Mouse (Mus musculus) CH12.LX (cell line): Measurements from ENCODE around the gene Eif4h. TPM values are rescaled to one million over a fixed set of nuclear protein-coding genes. Genes with fewer than 3 reads are reported as not detected.

ENCODE experiments used
- DNase-seq: peaks from one replicate; pipeline ENCODE4 v3.0.0-alpha.2; 2013; ENCODE audit errors: extremely low read depth
- H3K27ac ChIP-seq: 2 replicates; pipeline ENCODE4 v1.5.1; 2012; ENCODE audit warnings: low read depth, mild to moderate bottlenecking, control low read depth, moderate library complexity; ENCODE audit not compliant: insufficient read depth
- H3K27me3 ChIP-seq: replicated peaks from 2 replicates; pipeline ENCODE3; 2012; ENCODE audit warnings: inconsistent platforms
- H3K36me3 ChIP-seq, 2 experiments: replicated peaks in 1 of 2; 2 replicates each; pipeline versions ENCODE3 to v1.6.1; 2012; ENCODE audit warnings: inconsistent platforms in 1 of 2, low read length in 1 of 2, mild to moderate bottlenecking in 1 of 2, mixed read lengths in 1 of 2, moderate library complexity in 1 of 2; ENCODE audit not compliant: control insufficient read depth in 1 of 2, insufficient read depth in 1 of 2
- H3K4me1 ChIP-seq, 2 experiments: 2 replicates each; pipeline ENCODE4 v1.6.1; 2012; ENCODE audit warnings: inconsistent platforms in 1 of 2, moderate library complexity in 1 of 2; ENCODE audit not compliant: insufficient read depth in 2 of 2, control insufficient read depth in 1 of 2
- H3K4me2 ChIP-seq: 2 replicates; pipeline ENCODE4 v1.6.1; 2012; ENCODE audit warnings: low read depth, mild to moderate bottlenecking, control low read depth; ENCODE audit not compliant: poor library complexity, insufficient read depth, severe bottlenecking
- H3K4me3 ChIP-seq, 3 experiments: fragments of 150-350 bp in 1 of 3; sonication (generic) in 1 of 3; replicated peaks in 1 of 3; 2 replicates each; pipeline versions ENCODE3 to v1.5.1; 2011 to 2012; ENCODE audit warnings: low read depth in 2 of 3, low read length in 2 of 3, mild to moderate bottlenecking in 2 of 3, moderate library complexity in 2 of 3, control low read depth in 1 of 3, improper control_type of control experiment in 1 of 3, inconsistent platforms in 1 of 3, mixed read lengths in 1 of 3; ENCODE audit not compliant: poor library complexity in 1 of 3
- H3K79me2 ChIP-seq: replicated peaks from 2 replicates; pipeline ENCODE4 v1.6.1; 2012; ENCODE audit warnings: mild to moderate bottlenecking, moderate library complexity; ENCODE audit not compliant: control insufficient read depth, poor library complexity, insufficient read depth, severe bottlenecking; ENCODE audit errors: extremely low read depth
- H3K9ac ChIP-seq: 2 replicates; pipeline ENCODE4 v1.6.1; 2012; ENCODE audit warnings: low read depth, mild to moderate bottlenecking, control low read depth, moderate library complexity; ENCODE audit not compliant: insufficient read depth
- H3K9me3 ChIP-seq: replicated peaks from 2 replicates; pipeline ENCODE3; 2012; ENCODE audit warnings: low read length, inconsistent platforms, mixed read lengths
- CHD2 ChIP-seq: IDR thresholded peaks from 2 replicates; pipeline ENCODE4 v1.6.1; 2011; ENCODE audit warnings: low read length, improper control_type of control experiment
- CTCF ChIP-seq, 2 experiments: IDR thresholded peaks in 1 of 2; conservative IDR thresholded peaks in 1 of 2; 2 replicates each; pipeline ENCODE4 v1.5.1; 2011 to 2012; ENCODE audit warnings: low read depth in 2 of 2, low read length in 2 of 2, improper control_type of control experiment in 1 of 2, inconsistent platforms in 1 of 2, mild to moderate bottlenecking in 1 of 2, moderate library complexity in 1 of 2
- JUND ChIP-seq: conservative IDR thresholded peaks from 2 replicates; pipeline ENCODE4 v1.6.1; 2011; ENCODE audit warnings: low read depth, low read length, improper control_type of control experiment
- MAFK ChIP-seq: IDR thresholded peaks from 2 replicates; pipeline ENCODE4 v1.6.1; 2011; ENCODE audit warnings: low read length, improper control_type of control experiment; ENCODE audit not compliant: insufficient replicate concordance
- MAX ChIP-seq: IDR thresholded peaks from 2 replicates; pipeline ENCODE4 v1.6.1; 2011; ENCODE audit warnings: low read length, improper control_type of control experiment
- MAZ ChIP-seq: IDR thresholded peaks from 2 replicates; pipeline ENCODE4 v1.6.1; 2012; ENCODE audit warnings: low read depth, mild to moderate bottlenecking, inconsistent platforms, low read length, improper control_type of control experiment, moderate library complexity
- NELFE ChIP-seq: IDR thresholded peaks from 2 replicates; pipeline ENCODE4 v1.6.1; 2011; ENCODE audit warnings: low read depth, low read length, improper control_type of control experiment
- POLR2A ChIP-seq: IDR thresholded peaks from 2 replicates; pipeline ENCODE4 v1.6.1; 2011; ENCODE audit warnings: low read depth, mild to moderate bottlenecking, improper control_type of control experiment, low read length
- POLR2AphosphoS2 ChIP-seq: IDR thresholded peaks from 2 replicates; pipeline ENCODE4 v1.6.1; 2011; ENCODE audit warnings: low read depth, low read length, improper control_type of control experiment
- RCOR1 ChIP-seq: conservative IDR thresholded peaks from 2 replicates; pipeline ENCODE4 v1.6.1; 2012; ENCODE audit warnings: low read depth, mild to moderate bottlenecking, inconsistent platforms, low read length, improper control_type of control experiment
- SIN3A ChIP-seq: IDR thresholded peaks from 2 replicates; pipeline ENCODE4 v1.6.1; 2012; ENCODE audit warnings: low read length, improper control_type of control experiment, inconsistent platforms
- SMC3 ChIP-seq: IDR thresholded peaks from 2 replicates; pipeline ENCODE4 v1.6.1; 2011; ENCODE audit warnings: low read depth, low read length, improper control_type of control experiment
- TBP ChIP-seq: conservative IDR thresholded peaks from 2 replicates; pipeline ENCODE4 v1.6.1; 2011; ENCODE audit warnings: low read depth, low read length, improper control_type of control experiment
- TCF12 ChIP-seq: IDR thresholded peaks from 2 replicates; pipeline ENCODE4 v1.6.1; 2014; ENCODE audit warnings: low read depth, mild to moderate bottlenecking, inconsistent platforms, low read length, improper control_type of control experiment
- USF1 ChIP-seq: IDR thresholded peaks from 2 replicates; pipeline ENCODE4 v1.6.1; 2014; ENCODE audit warnings: low read depth, mild to moderate bottlenecking, inconsistent platforms, low read length, improper control_type of control experiment
- ZC3H11A ChIP-seq: IDR thresholded peaks from 2 replicates; pipeline ENCODE4 v1.6.1; 2012; ENCODE audit warnings: low read depth, mild to moderate bottlenecking, inconsistent platforms, low read length, improper control_type of control experiment
- ZMIZ1 ChIP-seq: IDR thresholded peaks from 2 replicates; pipeline ENCODE4 v1.6.1; 2012; ENCODE audit warnings: low read depth, mild to moderate bottlenecking, inconsistent platforms, low read length, improper control_type of control experiment
- ZNF384 ChIP-seq: IDR thresholded peaks from 2 replicates; pipeline ENCODE4 v1.6.1; 2012; ENCODE audit warnings: low read depth, low read length, improper control_type of control experiment, inconsistent platforms
- dilution Hi-C: fragments of 300-500 bp; cut with MboI; formaldehyde crosslinking; loops from 2 replicates; pipeline ENCODE4 v1.14.3; 2020; ENCODE audit warnings: low sequenced_read_pairs; ENCODE audit not compliant: extremely low pct_unique_long_range_greater_than_20kb, extremely low pct_ligation_motif_present
- in situ Hi-C: fragments of 300-500 bp; cut with MboI; formaldehyde crosslinking; loops from 3 replicates; pipeline ENCODE4 v1.14.3; 2019; ENCODE audit warnings: low sequenced_read_pairs, low pct_ligation_motif_present, low pct_unique_long_range_greater_than_20kb, mixed read lengths
- polyA plus RNA-seq: library from polyadenylated mRNA; unstranded; fragments of >175 nt; gene quantifications from 2 replicates; pipeline ENCODE4 v1.2.1, GENCODE M21; 2012; ENCODE audit warnings: low read depth; ENCODE audit not compliant: insufficient read length
- total RNA-seq, 2 experiments: library from RNA; depleted of rRNA; stranded (reverse); fragments of 300-350 nt in 1 of 2; fragments of >200 nt in 1 of 2; gene quantifications; 2 replicates each; pipeline ENCODE4 v1.2.3; 2012 to 2014

Eif4h gene
- total and polyA plus RNA-seq, 3 experiments: 391 to 470 (median 408) TPM

DNA sequence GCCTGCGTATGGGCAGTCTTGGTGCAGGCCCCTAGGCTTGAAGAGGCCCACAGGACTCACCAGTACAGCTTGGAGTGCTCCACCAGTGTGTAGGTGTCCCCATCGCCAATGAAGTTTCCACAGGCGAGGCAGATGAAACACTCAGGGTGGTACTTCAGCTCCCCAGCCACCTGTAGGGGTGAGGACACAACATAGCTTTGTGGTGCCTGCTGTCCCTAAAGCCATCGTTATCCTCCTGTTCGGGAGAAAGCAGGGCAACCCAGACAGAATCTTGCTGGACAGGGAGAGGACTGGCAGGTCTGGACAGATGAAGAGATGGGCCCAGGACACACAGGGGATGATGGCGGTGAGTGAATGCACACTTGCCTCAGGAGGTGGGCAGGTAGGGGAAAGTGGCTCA, 33.3 kb upstream of the Eif4h start:
- TF ChIP-seq MAX: no peak
- TF ChIP-seq TCF12: no peak
- no peak for TF ChIP-seq ZNF384
- TF ChIP-seq MAFK: no peak
- no peak for TF ChIP-seq SIN3A
- no peak for TF ChIP-seq NELFE
- no peak for TF ChIP-seq POLR2AphosphoS2
- no peak for TF ChIP-seq ZMIZ1
- TF ChIP-seq SMC3: no peak
- TF ChIP-seq, all 38 proteins: peak for 0
- Histone ChIP-seq H3K27me3 (no peaks in the 10 kb centered on the region), H3K4me1 (peaks cover 15 to 39% of the 10 kb centered on the region in 2 experiments), H3K4me3 (no peak overlapping the region), H3K4me2 (no peak overlapping the region), H3K36me3 (peaks cover 13 to 66% of the 10 kb centered on the region in 2 experiments), H3K79me2 (no peaks in the 10 kb centered on the region), H3K9me3 (peaks cover 3% of the 10 kb centered on the region), H3K9ac (no peak overlapping the region), H3K27ac (no peak overlapping the region)
- no peak for DNase-seq
- in situ Hi-C loops (no loop called here), dilution Hi-C loops (no loop called here)

DNA sequence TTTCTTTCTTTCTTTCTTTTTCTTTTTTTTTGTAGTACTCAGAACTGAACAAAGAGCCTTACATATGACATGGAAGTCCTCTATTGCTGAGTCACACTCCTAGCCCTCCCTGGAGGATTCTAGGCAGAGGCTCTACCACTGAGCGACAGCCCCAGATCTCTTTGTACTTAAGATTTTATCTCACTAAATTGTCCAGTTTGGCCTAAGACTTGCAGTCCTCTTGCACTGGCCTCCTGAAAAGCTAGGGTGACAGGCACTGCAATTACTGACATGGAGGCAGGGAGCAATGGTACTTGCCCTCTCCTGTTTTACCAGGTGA, 32.9 kb upstream of the Eif4h start:
- peaks cover 13 to 71% of the 10 kb centered on the region in 2 experiments for H3K36me3 ChIP-seq
- no peak overlapping the region for H3K4me2 ChIP-seq
- no peak overlapping the region for H3K9ac ChIP-seq
- H3K79me2 ChIP-seq: no peaks in the 10 kb centered on the region
- H3K27ac ChIP-seq: no peak overlapping the region
- peaks cover 11 to 34% of the 10 kb centered on the region in 2 experiments for H3K4me1 ChIP-seq
- H3K27me3 ChIP-seq: no peaks in the 10 kb centered on the region
- peaks cover 3% of the 10 kb centered on the region for H3K9me3 ChIP-seq
- DNase-seq: no peak
- TF ChIP-seq CTCF (conservative IDR thresholded peaks at IDR 0.05 in 1 of 2, IDR thresholded peaks at IDR 0.05 in 1 of 2; ENCODE audit: low read depth in 2 of 2, low read length in 2 of 2): no peak
- no peak for TF ChIP-seq JUND
- no peak for TF ChIP-seq ZC3H11A
- no peak for TF ChIP-seq USF1
- TF ChIP-seq TBP: no peak
- no peak for TF ChIP-seq POLR2A
- TF ChIP-seq SMC3: no peak
- TF ChIP-seq RCOR1: no peak
- no peak for TF ChIP-seq MAZ
- TF ChIP-seq CHD2: no peak
- no peak for TF ChIP-seq MAFK
- H3K4me3 ChIP-seq: no peak overlapping the region
- dilution Hi-C loops (no loop called here), in situ Hi-C loops (no loop called here)
